Mouse (Mus musculus) cerebellum, adult 2 months (tissue): ENCODE measurements at regions not wholly inside any gene's neighbourhood (a gene's known extent, or its start where the extent isn't known, plus 50 kb on each side); places are given as distances from the start of the nearest gene placed in this dataset.

ENCODE experiments used
- CTCF ChIP-seq: fragments of 200-500 bp; IDR thresholded peaks from 2 replicates; pipeline ENCODE4 v1.5.1; 2011; ENCODE audit warnings: low read depth, mild to moderate bottlenecking, control low read depth, low read length, moderate library complexity, borderline replicate concordance; ENCODE audit not compliant: insufficient read depth
- POLR2A ChIP-seq: fragments of 200-500 bp; IDR thresholded peaks from 2 replicates; pipeline ENCODE4 v1.6.1; 2011; ENCODE audit warnings: low read length, control low read depth, borderline replicate concordance; ENCODE audit not compliant: insufficient read depth

DNA sequence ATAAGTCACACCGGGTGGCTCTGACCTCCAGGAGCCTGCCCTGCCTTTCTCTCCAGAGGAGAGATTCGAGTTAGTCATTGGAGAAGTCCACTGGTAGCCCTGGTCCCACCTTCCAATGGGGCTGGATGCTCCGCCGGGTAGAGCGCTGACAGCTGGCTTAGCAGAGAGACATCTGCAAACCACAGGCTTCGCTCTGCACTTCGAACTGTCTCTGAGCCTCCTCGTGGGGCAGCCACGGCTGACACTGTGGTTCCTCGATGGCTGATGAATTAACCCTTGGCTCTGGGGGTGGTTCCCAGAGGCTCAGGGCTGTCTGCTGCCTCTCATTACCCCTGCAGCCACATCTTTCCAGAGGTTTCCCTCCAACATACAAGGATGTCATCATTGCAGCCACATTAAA, 211.9 kb downstream of the Cdc5l start:
- no peak for TF ChIP-seq CTCF
- no peak for TF ChIP-seq POLR2A
